Mouse (Mus musculus) hematopoietic stem cell, adult 5-6 weeks (primary cell): ENCODE data around the gene Cnpy3. TPM values are rescaled to one million over a fixed set of nuclear protein-coding genes. Genes with fewer than 3 reads are reported as not detected.

ENCODE experiments used
- ATAC-seq, 2 experiments: fragments of 125-278 bp in 1 of 2; replicated peaks in 1 of 2; 2 replicates each; pipeline ENCODE4 v1.8.0; 2016 to 2017; ENCODE audit warnings: inconsistent platforms in 2 of 2, mild to moderate bottlenecking in 2 of 2, moderate number of reproducible peaks in 2 of 2, low read depth in 1 of 2, moderate TSS enrichment in 1 of 2; ENCODE audit not compliant: low FRiP score in 2 of 2, poor library complexity in 2 of 2, severe bottlenecking in 2 of 2, insufficient read depth in 1 of 2, low TSS enrichment in 1 of 2
- total RNA-seq: library from RNA; stranded (forward); fragments of 172-1452, 232-1000 nt; gene quantifications from 2 replicates; pipeline ENCODE4 v1.2.3, GENCODE M21; 2017

Gene Cnpy3
- total RNA-seq, 1 experiment from 2014 or later, result 71.4 TPM

DNA sequence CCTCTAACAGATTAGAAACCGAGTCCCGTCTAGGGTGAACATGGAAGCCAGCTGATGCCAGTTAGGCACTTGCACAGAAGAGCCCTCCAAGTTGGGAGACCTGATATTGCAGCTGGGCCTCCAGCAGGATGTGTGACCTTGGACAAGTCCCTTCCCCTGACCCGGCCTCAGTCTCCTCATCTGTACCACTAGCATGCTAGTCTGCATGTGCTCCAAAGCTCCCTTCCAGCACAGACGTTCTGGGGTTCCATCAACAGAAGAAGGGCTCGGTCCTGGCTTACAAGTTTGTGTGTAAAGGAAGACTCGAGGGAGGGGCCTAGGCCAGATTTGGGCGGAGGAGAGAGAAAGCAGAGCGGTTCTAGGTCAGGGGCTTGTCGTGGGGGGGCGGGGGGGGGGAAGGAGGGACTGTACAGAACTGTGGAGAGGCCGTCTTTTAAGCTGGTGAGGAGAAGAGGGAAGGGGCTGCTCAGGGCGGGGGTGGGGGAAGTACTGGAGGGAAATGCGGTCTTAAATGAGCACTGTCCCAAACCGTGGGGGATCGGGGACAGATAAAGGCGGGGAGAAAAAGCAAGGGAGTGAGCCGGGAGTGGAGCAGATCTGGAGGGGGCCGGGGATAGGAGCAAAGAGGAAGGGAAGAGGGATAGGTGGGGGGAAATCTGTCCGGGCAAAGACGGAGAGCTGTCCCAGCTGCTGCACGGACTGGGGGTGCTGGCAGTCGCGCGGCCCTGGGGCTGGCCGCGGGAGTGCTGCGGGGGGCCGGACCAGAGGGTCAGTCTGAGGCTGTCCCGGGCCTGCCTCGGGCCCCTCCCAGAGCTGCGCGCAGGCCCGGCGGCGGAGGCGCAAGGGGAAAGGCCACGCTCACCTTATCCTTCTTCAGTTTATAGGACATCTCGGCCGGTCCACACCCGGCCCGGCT is 47.8 kb downstream of the Cnpy3 start:
- no peak for ATAC-seq

DNA sequence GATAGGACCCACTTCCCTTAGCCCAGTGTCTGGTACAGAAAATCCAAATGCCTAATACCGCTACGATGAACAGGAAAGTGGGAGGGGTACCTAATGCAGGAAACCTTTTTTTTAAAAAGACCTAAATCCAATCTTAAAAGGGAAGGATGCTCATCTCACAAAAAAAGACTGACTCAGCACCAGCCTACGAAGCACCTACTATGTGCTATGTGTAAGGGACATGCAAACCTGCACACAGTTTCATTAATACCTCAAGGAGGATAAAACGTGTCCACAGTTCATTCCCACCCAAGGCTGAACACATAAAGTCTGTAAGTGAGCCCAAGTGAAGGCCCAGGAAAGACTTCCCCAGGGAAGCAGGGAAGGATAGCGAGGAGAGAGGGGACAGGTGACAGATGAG is 49.5 kb downstream of the Cnpy3 start:
- ATAC-seq, result no peak

DNA sequence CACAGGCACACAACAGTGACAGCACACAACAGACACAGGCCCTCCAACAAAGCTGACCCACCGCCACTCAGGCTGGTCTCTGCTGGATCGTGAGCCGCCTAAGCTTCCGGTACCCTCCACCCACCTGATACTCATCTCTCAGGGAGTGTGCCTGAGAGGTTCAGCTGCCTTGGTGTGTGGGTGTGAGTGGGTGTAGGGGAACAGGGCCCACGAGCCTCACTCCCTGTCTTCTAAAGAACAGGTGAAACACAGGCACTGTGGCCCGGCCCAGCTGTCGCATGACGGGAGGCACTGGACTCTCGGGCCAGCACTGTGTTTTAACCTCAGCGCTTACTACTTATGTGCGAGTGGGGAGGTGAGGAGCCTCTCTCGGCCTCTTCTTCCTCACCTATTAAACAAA is 49.9 kb downstream of the Cnpy3 start:
- ATAC-seq, result no peak

DNA sequence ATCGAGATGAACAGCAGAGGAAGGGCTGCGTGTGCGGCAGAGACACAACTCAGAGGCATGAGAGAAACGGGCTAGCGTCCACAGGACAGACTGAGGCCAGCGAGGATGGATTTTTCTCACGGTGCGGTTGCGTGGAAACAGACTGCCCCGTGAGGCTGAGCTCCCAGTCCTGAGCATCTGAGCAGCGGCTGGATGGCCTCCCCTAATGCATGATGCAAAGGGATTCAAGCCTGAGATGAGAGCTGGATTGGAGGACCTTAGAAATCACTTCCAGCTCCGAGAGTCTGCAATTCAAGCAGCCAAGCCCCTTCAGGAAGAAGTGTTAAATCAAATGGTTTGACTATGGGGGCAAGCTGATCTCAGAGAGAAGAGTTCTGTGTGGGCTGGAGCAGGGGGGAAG is 50.5 kb downstream of the Cnpy3 start:
- ATAC-seq, result no peak

DNA sequence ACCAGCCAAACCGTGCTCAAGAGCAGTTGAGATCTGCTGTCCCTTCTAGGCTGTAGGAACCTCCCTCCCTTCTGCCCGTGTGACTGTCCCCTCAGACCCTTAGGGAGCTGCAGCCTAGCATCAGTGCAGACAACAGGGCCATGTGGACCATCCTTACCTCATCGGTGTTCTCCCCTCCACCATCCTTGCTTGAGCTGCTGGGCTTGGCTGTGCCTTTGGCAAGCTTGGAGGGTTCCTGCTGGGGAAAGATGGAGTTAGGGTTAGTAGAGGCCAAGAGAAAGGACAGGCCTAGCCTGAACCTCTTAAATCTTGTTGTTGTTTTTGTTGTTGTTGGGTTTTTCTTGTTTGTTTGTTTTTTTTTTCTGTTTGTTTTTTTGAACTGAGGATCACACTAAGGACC is 52.1 kb downstream of the Cnpy3 start:
- no peak for ATAC-seq

DNA sequence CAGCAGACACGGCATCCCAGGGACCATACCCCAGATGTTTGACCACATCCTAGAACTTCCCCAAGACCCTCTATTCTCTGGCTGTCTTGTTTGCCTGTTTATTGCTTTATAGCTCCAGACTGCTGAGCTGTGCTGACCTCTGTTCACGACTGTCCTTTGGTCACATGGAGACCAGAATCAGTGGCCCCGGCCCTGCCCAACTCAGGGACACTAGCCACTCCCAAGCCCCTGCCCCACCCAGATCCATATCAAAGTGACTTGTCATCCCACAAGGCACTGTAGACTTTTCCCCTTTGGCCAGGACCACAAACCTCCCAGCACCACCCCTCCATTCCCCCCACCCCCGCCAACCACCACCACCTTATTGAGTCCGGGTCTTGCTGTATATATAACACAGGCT is 52.8 kb downstream of the Cnpy3 start:
- no peak for ATAC-seq

DNA sequence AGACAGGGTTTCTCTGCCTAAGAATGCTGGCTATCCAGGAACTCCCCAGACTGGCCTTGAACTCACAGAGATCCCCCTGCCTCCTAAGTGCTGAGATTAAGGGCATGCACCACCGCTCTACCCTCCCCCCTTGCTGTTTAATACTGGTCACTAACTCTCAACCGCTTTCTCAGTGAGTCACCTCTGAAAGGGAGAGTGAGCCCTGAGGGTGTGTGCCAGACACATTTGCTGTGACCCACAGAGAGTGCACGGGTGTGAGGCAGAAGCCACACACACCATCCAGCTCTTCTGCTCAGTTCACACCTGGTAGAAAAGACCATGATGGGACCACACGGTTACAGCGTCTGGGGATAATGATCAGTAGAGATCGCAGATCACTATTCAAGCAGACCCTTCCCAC is 53.5 kb downstream of the Cnpy3 start:
- no peak for ATAC-seq

DNA sequence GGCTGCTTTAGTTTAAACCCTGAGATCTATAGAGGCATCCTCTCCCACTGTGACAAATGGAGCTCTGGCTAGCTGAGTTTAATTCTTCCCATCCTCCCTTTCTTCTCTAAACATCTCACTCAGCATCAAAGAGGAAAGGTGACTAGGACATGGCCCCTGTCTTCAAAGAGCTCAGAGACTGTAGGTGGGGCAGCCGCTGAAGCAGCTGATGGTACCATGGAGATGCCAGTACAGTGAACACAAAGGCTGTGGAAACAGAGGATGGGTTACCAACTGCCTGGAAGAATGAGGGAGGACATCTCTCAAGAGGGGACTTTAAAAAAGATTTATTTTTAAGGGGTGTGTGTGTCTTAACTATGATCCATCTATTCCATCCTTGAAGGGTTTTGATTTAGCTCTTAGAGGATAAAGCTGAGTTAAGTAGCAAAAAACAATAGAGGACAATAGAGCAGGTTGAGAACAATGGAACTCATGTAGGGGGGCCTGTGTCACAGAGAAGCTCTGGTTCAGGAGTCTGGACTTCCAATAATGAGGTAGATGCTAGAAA is 57.4 kb downstream of the Cnpy3 start:
- no peak for ATAC-seq

DNA sequence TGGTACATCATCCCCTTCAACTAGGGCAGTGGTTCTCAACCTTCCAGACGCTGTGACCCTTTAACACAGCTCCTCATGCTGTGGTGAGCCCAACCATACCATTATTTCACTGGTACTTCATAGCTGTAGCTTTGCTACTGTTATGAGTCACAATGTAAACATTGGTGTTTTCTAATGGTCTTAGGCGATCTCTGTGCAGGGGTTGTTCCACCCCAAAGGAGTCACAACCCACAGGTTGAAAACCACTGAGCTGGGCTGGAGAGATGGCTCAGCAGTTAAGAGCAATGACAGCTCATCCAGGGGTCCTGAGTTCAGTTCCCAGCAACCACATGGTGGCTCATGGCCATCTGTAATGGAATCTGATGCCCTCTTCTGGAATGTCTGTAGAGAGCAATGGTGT is 60.6 kb downstream of the Cnpy3 start:
- ATAC-seq, result no peak

DNA sequence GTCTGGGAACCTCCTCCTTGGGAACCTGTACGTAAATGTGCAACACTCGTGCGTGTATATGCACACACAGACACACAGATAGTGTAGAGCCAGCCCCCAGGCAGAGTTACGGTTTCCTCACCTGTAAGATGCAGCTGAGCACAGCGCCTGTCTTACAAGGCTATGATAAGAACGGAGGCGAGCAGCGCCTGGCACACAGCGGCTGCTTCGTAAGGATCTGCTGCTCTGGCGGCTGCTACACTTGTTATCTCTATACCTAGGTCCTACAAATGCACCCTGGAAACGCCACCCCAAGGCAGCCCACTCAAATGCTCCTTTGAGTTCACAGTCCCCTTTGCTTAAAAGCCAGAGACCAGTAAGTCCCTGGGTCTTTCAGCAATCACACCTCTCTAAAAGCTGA is 61.3 kb downstream of the Cnpy3 start:
- ATAC-seq, result no peak

DNA sequence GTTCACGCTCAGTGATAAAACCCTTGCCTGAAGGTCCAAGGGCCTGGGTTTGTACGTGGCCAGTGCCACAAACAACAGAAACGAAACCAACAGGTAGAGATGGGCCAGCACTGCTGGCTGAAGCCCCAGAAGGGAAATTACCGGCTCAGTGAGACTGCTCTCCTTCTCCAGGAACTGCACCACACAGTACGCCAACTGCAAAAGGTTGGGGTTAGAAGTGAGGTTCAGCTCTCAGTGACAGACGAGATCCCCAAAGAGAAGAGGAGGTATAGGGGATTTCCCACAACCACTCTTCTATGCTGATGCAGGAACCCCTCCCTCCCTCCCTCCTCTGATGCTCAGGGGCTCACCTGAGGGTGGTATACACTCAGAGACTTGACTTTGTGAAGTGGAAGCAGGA is 66.1 kb downstream of the Cnpy3 start:
- no peak for ATAC-seq

Other genes with a start within 250 kb of the Cnpy3 start
- 32.9 and 33.6 TPM in 2 replicates for gene Cul9, start 205.8 kb downstream of the Cnpy3 start, total RNA-seq
- gene Srf, start 196.0 kb downstream of the Cnpy3 start, total RNA-seq, result 28.3 and 30.8 TPM in 2 replicates
- gene Ptk7, start 122.7 kb downstream of the Cnpy3 start, total RNA-seq, result 7.2 and 15.6 TPM in 2 replicates
- gene Klc4, start 106.2 kb downstream of the Cnpy3 start, total RNA-seq, result 11.9 and 15.2 TPM in 2 replicates
- 61.8 and 66.1 TPM in 2 replicates for gene Mrpl2, start 106.0 kb downstream of the Cnpy3 start, total RNA-seq
- 27.0 and 37.8 TPM in 2 replicates for gene Cul7, start 101.9 kb downstream of the Cnpy3 start, total RNA-seq
- gene Rrp36, start 77.9 kb downstream of the Cnpy3 start, total RNA-seq, result 38.1 and 47.0 TPM in 2 replicates
- gene Mea1, start 73.4 kb downstream of the Cnpy3 start, total RNA-seq, result 53.3 and 74.4 TPM in 2 replicates
- gene Klhdc3, start 71.3 kb downstream of the Cnpy3 start, total RNA-seq, result 21.5 and 22.1 TPM in 2 replicates
- 37.0 and 37.4 TPM in 2 replicates for gene Ppp2r5d, start 47.1 kb downstream of the Cnpy3 start, total RNA-seq
- 16.1 and 16.2 TPM in 2 replicates for gene Pex6, start 40.8 kb downstream of the Cnpy3 start, total RNA-seq
- not detected in 2 replicates for gene Gnmt, start 23.0 kb downstream of the Cnpy3 start, total RNA-seq
- not detected in 2 replicates for gene Ptcra, start 11.5 kb upstream of the Cnpy3 start, total RNA-seq
- 8.1 and 22.0 TPM in 2 replicates for gene 2310039H08Rik, start 20.4 kb upstream of the Cnpy3 start, total RNA-seq
- gene Rpl7l1, start 30.5 kb upstream of the Cnpy3 start, total RNA-seq, result 121 and 185 TPM in 2 replicates
- 27.0 and 27.5 TPM in 2 replicates for gene Bicral, start 106.3 kb upstream of the Cnpy3 start, total RNA-seq
- 13.5 and 14.6 TPM in 2 replicates for gene Tbcc, start 138.5 kb upstream of the Cnpy3 start, total RNA-seq
- not detected in 2 replicates for gene Prph2, start 158.2 kb upstream of the Cnpy3 start, total RNA-seq